Mouse (Mus musculus) MEL (cell line): ENCODE results near the gene Apol8. TPM values are rescaled to one million over a fixed set of nuclear protein-coding genes. Genes with fewer than 3 reads are reported as not detected.

Experiments
- DNase-seq: peaks from one replicate; pipeline ENCODE4 v3.0.0; 2011; ENCODE audit warnings: low read depth, low spot score
- H3K27ac ChIP-seq: 2 replicates; pipeline ENCODE4 v1.5.1; 2012; ENCODE audit warnings: low read depth, mild to moderate bottlenecking, control low read depth, low read length, moderate library complexity; ENCODE audit not compliant: control insufficient read depth
- H3K27me3 ChIP-seq, 2 experiments: fragments of 150-350 bp in 1 of 2; sonication (generic) in 1 of 2; 2 replicates each; pipeline ENCODE4 v1.6.1; 2012; ENCODE audit warnings: low read length in 2 of 2, mild to moderate bottlenecking in 2 of 2, improper control_type of control experiment in 1 of 2, moderate library complexity in 1 of 2; ENCODE audit not compliant: insufficient read depth in 2 of 2, control insufficient read depth in 1 of 2
- H3K36me3 ChIP-seq, 2 experiments: 2 replicates each; pipeline ENCODE4 v1.6.1; 2012 to 2014; ENCODE audit warnings: low read length in 2 of 2, improper control_type of control experiment in 1 of 2, inconsistent platforms in 1 of 2, mild to moderate bottlenecking in 1 of 2; ENCODE audit not compliant: insufficient read depth in 2 of 2, control insufficient read depth in 1 of 2
- H3K4me1 ChIP-seq, 2 experiments: fragments of 150-350 bp in 1 of 2; sonication (generic) in 1 of 2; 2 replicates each; pipeline ENCODE4 v1.6.1; 2012; ENCODE audit warnings: low read length in 2 of 2, improper control_type of control experiment in 1 of 2, mild to moderate bottlenecking in 1 of 2; ENCODE audit not compliant: insufficient read depth in 2 of 2, control insufficient read depth in 1 of 2
- H3K4me3 ChIP-seq, 2 experiments: fragments of 150-350 bp in 1 of 2; sonication (generic) in 1 of 2; 2 replicates each; pipeline ENCODE4 v1.5.1; 2012; ENCODE audit warnings: low read depth in 2 of 2, low read length in 2 of 2, mild to moderate bottlenecking in 2 of 2, moderate library complexity in 2 of 2, control low read depth in 1 of 2, improper control_type of control experiment in 1 of 2; ENCODE audit not compliant: control insufficient read depth in 1 of 2, insufficient read depth in 1 of 2
- H3K79me2 ChIP-seq: 2 replicates; pipeline ENCODE4 v1.6.1; 2012; ENCODE audit warnings: mild to moderate bottlenecking, low read length, moderate library complexity; ENCODE audit not compliant: control insufficient read depth, poor library complexity, insufficient read depth
- H3K9ac ChIP-seq: 2 replicates; pipeline ENCODE4 v1.6.1; 2012; ENCODE audit warnings: low read depth, mild to moderate bottlenecking, control low read depth, low read length, moderate library complexity; ENCODE audit not compliant: control insufficient read depth, poor library complexity, severe bottlenecking
- H3K9me3 ChIP-seq: fragments of 150-350 bp; sonication (generic); replicated peaks from 2 replicates; pipeline ENCODE4 v1.6.1; 2012; ENCODE audit warnings: mild to moderate bottlenecking, low read length, improper control_type of control experiment, moderate library complexity; ENCODE audit not compliant: insufficient read depth
- BHLHE40 ChIP-seq: IDR thresholded peaks from 2 replicates; pipeline ENCODE4 v1.6.1; 2012; ENCODE audit warnings: low read depth, mild to moderate bottlenecking, inconsistent platforms, low read length, improper control_type of control experiment, borderline replicate concordance
- CTCF ChIP-seq, 3 experiments: IDR thresholded peaks in 2 of 3; conservative IDR thresholded peaks in 1 of 3; 2 replicates each; pipeline ENCODE4 v1.5.1; 2011 to 2012; ENCODE audit warnings: low read length in 3 of 3, low read depth in 2 of 3, mild to moderate bottlenecking in 2 of 3, improper control_type of control experiment in 1 of 3, inconsistent platforms in 1 of 3, mixed read lengths in 1 of 3, moderate library complexity in 1 of 3; ENCODE audit not compliant: control insufficient read depth in 1 of 3, insufficient read depth in 1 of 3, poor library complexity in 1 of 3, severe bottlenecking in 1 of 3
- ELF1 ChIP-seq: IDR thresholded peaks from 2 replicates; pipeline ENCODE4 v1.6.1; 2014; ENCODE audit warnings: low read depth, mild to moderate bottlenecking, inconsistent platforms, low read length, improper control_type of control experiment, moderate library complexity
- ETS1 ChIP-seq: IDR thresholded peaks from 2 replicates; pipeline ENCODE4 v1.6.1; 2012; ENCODE audit warnings: low read depth, mild to moderate bottlenecking, inconsistent platforms, low read length, improper control_type of control experiment, moderate library complexity
- GABPA ChIP-seq: IDR thresholded peaks from 2 replicates; pipeline ENCODE4 v1.6.1; 2012; ENCODE audit warnings: low read depth, mild to moderate bottlenecking, inconsistent platforms, low read length, improper control_type of control experiment, moderate library complexity
- JUND ChIP-seq: IDR thresholded peaks from 2 replicates; pipeline ENCODE4 v1.6.1; 2011; ENCODE audit warnings: low read depth, mild to moderate bottlenecking, improper control_type of control experiment, low read length
- KAT2A ChIP-seq: conservative IDR thresholded peaks from 2 replicates; pipeline ENCODE4 v1.6.1; 2012; ENCODE audit warnings: low read depth, low read length, improper control_type of control experiment, inconsistent platforms
- MAFK ChIP-seq: IDR thresholded peaks from 2 replicates; pipeline ENCODE4 v1.6.1; 2011; ENCODE audit warnings: low read depth, mild to moderate bottlenecking, low read length, improper control_type of control experiment, borderline replicate concordance
- MAX ChIP-seq: IDR thresholded peaks from 2 replicates; pipeline ENCODE4 v1.6.1; 2011; ENCODE audit warnings: low read length, improper control_type of control experiment
- MAZ ChIP-seq: IDR thresholded peaks from 2 replicates; pipeline ENCODE4 v1.6.1; 2012; ENCODE audit warnings: low read depth, mild to moderate bottlenecking, inconsistent platforms, low read length, improper control_type of control experiment
- MXI1 ChIP-seq: IDR thresholded peaks from 2 replicates; pipeline ENCODE4 v1.6.1; 2011; ENCODE audit warnings: mild to moderate bottlenecking, low read depth, low read length, improper control_type of control experiment
- MYC ChIP-seq: IDR thresholded peaks from 2 replicates; pipeline ENCODE4 v1.6.1; 2011; ENCODE audit warnings: low read depth, mild to moderate bottlenecking, low read length, improper control_type of control experiment, moderate library complexity
- POLR2AphosphoS2 ChIP-seq: IDR thresholded peaks from 2 replicates; pipeline ENCODE4 v1.6.1; 2011; ENCODE audit warnings: low read length, improper control_type of control experiment
- POLR2AphosphoS5 ChIP-seq: IDR thresholded peaks from 2 replicates; pipeline ENCODE4 v1.6.1; 2012; ENCODE audit warnings: low read depth, borderline replicate concordance, mild to moderate bottlenecking, inconsistent platforms, low read length, moderate library complexity, mixed read lengths
- SIN3A ChIP-seq: IDR thresholded peaks from 2 replicates; pipeline ENCODE4 v1.6.1; 2012; ENCODE audit warnings: low read length, improper control_type of control experiment, inconsistent platforms
- ZC3H11A ChIP-seq: IDR thresholded peaks from 2 replicates; pipeline ENCODE4 v1.6.1; 2012; ENCODE audit warnings: low read depth, mild to moderate bottlenecking, inconsistent platforms, low read length, improper control_type of control experiment
- ZMIZ1 ChIP-seq: IDR thresholded peaks from 2 replicates; pipeline ENCODE4 v1.6.1; 2012; ENCODE audit warnings: low read depth, mild to moderate bottlenecking, inconsistent platforms, low read length, improper control_type of control experiment, moderate library complexity
- polyA plus RNA-seq, 2 experiments: library from polyadenylated mRNA; stranded (reverse) in 1 of 2; unstranded in 1 of 2; fragments of >175 nt in 1 of 2; fragments of >200 nt in 1 of 2; gene quantifications; 2 replicates each; pipeline versions ENCODE4 v1.2.1 to v1.2.4; 2012; ENCODE audit warnings: low replicate concordance in 2 of 2, low read depth in 1 of 2; ENCODE audit not compliant: insufficient read length in 2 of 2, insufficient read depth in 1 of 2, missing spikeins in 1 of 2
- total RNA-seq: library from RNA; depleted of rRNA; stranded (reverse); fragments of 300-350 nt; gene quantifications from 2 replicates; pipeline ENCODE4 v1.2.3, GENCODE M21; 2012

Gene Apol8
- total and polyA plus RNA-seq, 3 experiments, result 0.74 to 1.4 TPM; not detected in 1

GRCm38 (mm10) chr15:77804949-77805348 lies 48.1 kb upstream of the Apol8 start:
- peaks cover 12 to 31% of the 10 kb centered on the region in 2 experiments for H3K36me3 ChIP-seq

DNA sequence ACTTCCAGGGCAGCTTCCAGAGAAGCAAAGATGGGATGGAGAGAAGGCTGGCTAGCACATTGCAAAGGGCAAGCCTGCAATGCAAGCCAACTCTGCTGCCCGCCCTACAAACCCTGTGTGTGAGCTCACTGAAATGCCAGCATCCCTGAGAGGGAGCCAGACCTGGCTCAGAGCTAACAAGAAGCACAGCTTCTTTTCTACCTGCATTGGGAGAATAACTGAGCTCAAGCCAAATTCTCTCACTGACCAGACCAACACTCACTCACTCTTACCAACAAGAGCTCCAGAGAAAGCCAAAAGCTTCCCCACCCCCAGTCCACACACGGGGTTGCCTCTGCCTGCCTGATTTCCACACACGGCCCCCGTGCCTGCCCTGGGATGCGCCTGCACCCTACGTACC lies 47.7 kb upstream of the Apol8 start:
- H3K9ac ChIP-seq, result no peak overlapping the region
- no peak for DNase-seq
- H3K27ac ChIP-seq, result no peak overlapping the region
- TF ChIP-seq JUND, result no peak
- peaks cover 11 to 21% of the 10 kb centered on the region in 2 experiments for H3K4me1 ChIP-seq
- no peaks in the 10 kb centered on the region for H3K9me3 ChIP-seq
- H3K4me3 ChIP-seq, result no peak overlapping the region
- peaks cover 12 to 31% of the 10 kb centered on the region in 2 experiments for H3K36me3 ChIP-seq
- no peaks in the 10 kb centered on the region for H3K27me3 ChIP-seq
- H3K79me2 ChIP-seq, result no peaks in the 10 kb centered on the region; the same call in 1 of the 2 replicates

More at GRCm38 (mm10) chr15:77804949-77805348, 48.1 kb upstream of the Apol8 start:
- Histone ChIP-seq H3K4me3 (no peak overlapping the region), H3K4me1 (peaks cover 11 to 19% of the 10 kb centered on the region in 2 experiments), H3K9ac (no peak overlapping the region), H3K27me3 (no peaks in the 10 kb centered on the region), H3K9me3 (no peaks in the 10 kb centered on the region), H3K27ac (no peak overlapping the region), H3K79me2 (no peaks in the 10 kb centered on the region; the same call in 1 of the 2 replicates)
- TF ChIP-seq MAFK, result no peak
- no peak for TF ChIP-seq MYC
- no peak for DNase-seq

DNA sequence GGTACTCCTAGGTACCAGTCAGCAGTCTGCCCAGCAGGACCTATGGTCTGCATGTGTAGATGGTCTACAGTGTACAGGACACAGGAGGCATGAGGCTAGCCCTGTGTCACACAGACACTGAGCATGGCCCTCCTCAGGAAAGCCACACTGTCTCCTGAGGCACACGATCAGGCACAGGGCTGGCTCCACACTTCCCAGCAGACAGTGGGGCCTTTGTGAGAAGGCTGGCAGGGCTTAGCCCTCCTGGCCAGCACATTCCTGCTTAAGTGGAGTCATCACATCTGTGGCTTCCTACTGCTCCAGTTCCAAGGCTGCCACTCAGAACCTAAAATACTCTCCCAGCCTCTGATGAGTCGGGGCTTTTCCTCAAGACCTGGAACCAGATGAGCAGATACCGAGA lies 46.9 kb upstream of the Apol8 start:
- Histone ChIP-seq H3K4me1 (peaks cover 11 to 21% of the 10 kb centered on the region in 2 experiments), H3K36me3 (peaks cover 12 to 31% of the 10 kb centered on the region in 2 experiments), H3K27ac (no peak overlapping the region)

More for the DNA sequence above, 46.9 kb upstream of the Apol8 start:
- Histone ChIP-seq H3K79me2 (peaks cover 3% of the 10 kb centered on the region; the same call in 1 of the 2 replicates), H3K4me3 (no peak overlapping the region), H3K9me3 (no peaks in the 10 kb centered on the region), H3K9ac (no peak overlapping the region), H3K27me3 (no peaks in the 10 kb centered on the region)
- DNase-seq, result no peak
- no peak for TF ChIP-seq CTCF (IDR thresholded peaks at IDR 0.05 in 2 of 3, conservative IDR thresholded peaks at IDR 0.05 in 1 of 3; ENCODE audit: control insufficient read depth in 1 of 3, insufficient read depth in 1 of 3, low read depth in 2 of 3, low read length in 3 of 3, poor library complexity in 1 of 3, severe bottlenecking in 1 of 3)
- TF ChIP-seq POLR2AphosphoS5, result no peak
- TF ChIP-seq MAZ, result no peak
- no peak for TF ChIP-seq BHLHE40
- TF ChIP-seq ETS1, result no peak
- TF ChIP-seq ZC3H11A, result no peak
- TF ChIP-seq SIN3A, result no peak
- TF ChIP-seq ELF1, result no peak
- TF ChIP-seq MAFK, result no peak
- TF ChIP-seq GABPA, result no peak
- no peak for TF ChIP-seq POLR2AphosphoS2
- no peak for TF ChIP-seq MXI1
- TF ChIP-seq ZMIZ1, result no peak
- no peak for TF ChIP-seq MAX
- TF ChIP-seq KAT2A, result no peak
